Mouse (Mus musculus) embryonic fibroblast, embryonic 13.5 days (primary cell): ENCODE data around the gene Rpl12.

Experiments used
- CTCF ChIP-seq: IDR thresholded peaks from 2 replicates; pipeline ENCODE4 v1.5.1; 2011; ENCODE audit warnings: mild to moderate bottlenecking, control low read depth, low read length, moderate library complexity, borderline replicate concordance; ENCODE audit not compliant: insufficient read depth
- POLR2A ChIP-seq: IDR thresholded peaks from 2 replicates; pipeline ENCODE4 v1.6.1; 2011; ENCODE audit warnings: low read depth, mild to moderate bottlenecking, control low read depth, low read length, moderate library complexity

GRCm38 (mm10) chr2:32923551-32924250 lies 37.7 kb upstream of the Rpl12 start:
- no peak for TF ChIP-seq CTCF
- no peak for TF ChIP-seq POLR2A
